Mouse (Mus musculus) olfactory bulb, adult 2 months (tissue): ENCODE measurements around the gene Polh.

Source experiments
- CTCF ChIP-seq: fragments of 200-500 bp; IDR thresholded peaks from 2 replicates; pipeline ENCODE4 v1.5.1; 2012; ENCODE audit warnings: low read depth, mild to moderate bottlenecking, low read length, moderate library complexity; ENCODE audit not compliant: insufficient read depth
- POLR2A ChIP-seq: fragments of 200-500 bp; IDR thresholded peaks from 2 replicates; pipeline ENCODE4 v1.6.1; 2012; ENCODE audit warnings: mild to moderate bottlenecking, low read depth, low read length, moderate library complexity; ENCODE audit not compliant: insufficient read depth

GRCm38 (mm10) chr17:46123285-46123684, 79.2 kb downstream of the Polh start:
- no peak for TF ChIP-seq POLR2A
- TF ChIP-seq CTCF = no peak
